Mouse (Mus musculus) heart, embryonic 11.5 days (tissue): Measurements from ENCODE around the gene Jade1. TPM values are rescaled to one million over a fixed set of nuclear protein-coding genes. Genes with fewer than 3 reads are reported as not detected.

Source experiments
- ATAC-seq: fragments of 200-750 bp; cut with Nextera tagmentation; replicated peaks from 2 replicates; pipeline ENCODE4 v1.8.0; 2017; ENCODE audit warnings: moderate library complexity; ENCODE audit not compliant: insufficient number of reproducible peaks, low FRiP score, low TSS enrichment
- H3K27ac ChIP-seq: fragments of 300-500 bp; sonication (generic); 2 replicates; pipeline ENCODE4 v1.5.1; 2014; ENCODE audit warnings: mild to moderate bottlenecking, low read depth, low read length
- H3K27me3 ChIP-seq: fragments of 300-500 bp; sonication (generic); 2 replicates; pipeline ENCODE4 v1.6.1; 2014; ENCODE audit warnings: mild to moderate bottlenecking, low read length, mixed read lengths; ENCODE audit not compliant: control insufficient read depth, insufficient read depth
- H3K36me3 ChIP-seq: fragments of 300-500 bp; sonication (generic); 2 replicates; pipeline ENCODE4 v1.6.1; 2014; ENCODE audit warnings: mild to moderate bottlenecking, low read length, moderate library complexity, mixed read lengths; ENCODE audit not compliant: control insufficient read depth, insufficient read depth
- H3K4me1 ChIP-seq: fragments of 300-500 bp; sonication (generic); 2 replicates; pipeline ENCODE4 v1.6.1; 2014; ENCODE audit warnings: low read length; ENCODE audit not compliant: control insufficient read depth, insufficient read depth
- H3K4me2 ChIP-seq: fragments of 300-500 bp; sonication (generic); 2 replicates; pipeline ENCODE4 v1.6.1; 2014; ENCODE audit warnings: mild to moderate bottlenecking, moderate library complexity
- H3K4me3 ChIP-seq: fragments of 300-500 bp; sonication (generic); 2 replicates; pipeline ENCODE4 v1.5.1; 2014; ENCODE audit warnings: low read depth, low read length
- H3K9ac ChIP-seq: fragments of 300-500 bp; sonication (generic); 2 replicates; pipeline ENCODE4 v1.6.1; 2014; ENCODE audit warnings: mild to moderate bottlenecking, low read depth, low read length, moderate library complexity
- H3K9me3 ChIP-seq: fragments of 300-500 bp; sonication (generic); replicated peaks from 2 replicates; pipeline ENCODE4 v1.6.1; 2016; ENCODE audit warnings: low read length; ENCODE audit not compliant: control insufficient read depth
- WGBS: fragments of 180-500 bp; shearing (Covaris S2); extraction: QIAGEN DNeasy Blood & Tissue Kit; methylation state at CpG from one replicate; pipeline ENCODE4 v1.1.7; 2014; ENCODE audit not compliant: insufficient replicate concordance; 5-methylcytosine and 5-hydroxymethylcytosine counted together
- polyA plus RNA-seq: library from polyadenylated mRNA; unstranded; fragments of >200 nt; fragmentation: Nextera tagmentation; extraction: Ambion mirVana; gene quantifications from 2 replicates; pipeline ENCODE4 v1.2.1, GENCODE M21; 2014

Gene Jade1
- polyA plus RNA-seq, 1 experiment from 2014 or later, result 12.0 TPM

DNA sequence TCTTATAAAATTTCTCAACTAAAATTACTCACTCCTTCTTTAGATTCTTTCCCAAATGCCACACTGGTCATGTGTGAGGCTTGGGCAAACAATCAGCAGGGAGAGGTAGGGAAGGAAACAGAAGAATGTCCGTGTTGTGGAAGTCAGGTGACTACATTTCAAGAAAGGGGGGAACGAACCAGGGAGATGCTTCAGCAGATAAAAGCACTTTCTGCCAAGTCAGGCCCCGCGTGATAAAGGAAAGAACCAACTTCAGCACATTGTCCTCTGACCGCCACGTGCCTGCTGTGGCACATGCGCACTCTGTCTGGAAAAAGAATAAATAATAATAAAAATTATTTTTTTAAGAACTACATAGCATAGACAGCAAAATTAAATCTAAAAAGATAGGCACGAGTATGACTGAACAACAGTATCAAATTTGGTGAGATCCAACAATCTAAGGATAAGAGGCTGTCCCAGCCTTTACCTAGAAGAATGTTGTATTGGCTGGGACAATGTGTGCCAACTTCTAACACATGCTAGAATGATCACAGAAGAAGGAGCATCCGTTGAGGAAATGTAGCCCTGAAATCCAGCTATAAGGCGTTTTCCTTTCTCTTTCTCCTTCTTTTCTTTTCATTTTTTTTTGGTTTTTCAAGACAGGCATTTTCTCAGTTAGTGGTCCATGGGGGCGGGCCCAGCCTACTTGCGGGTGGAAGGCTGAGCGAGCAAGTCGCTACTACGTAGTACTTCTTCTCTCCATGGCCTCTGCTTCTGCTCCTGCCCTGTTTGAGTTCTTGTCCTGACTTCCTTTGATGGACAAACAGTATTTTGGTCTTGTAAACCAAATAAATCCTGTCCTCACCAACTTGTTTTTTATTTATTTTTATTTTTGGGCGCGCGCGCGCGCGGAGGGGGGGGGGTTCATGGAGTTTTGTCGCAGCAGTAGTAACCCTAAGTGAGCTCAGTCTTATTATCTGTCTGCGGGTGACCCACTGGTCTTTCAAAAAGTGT, 753 bp upstream of the Jade1 start:
- H3K9ac ChIP-seq, result no peak overlapping the region
- no peak for ATAC-seq
- WGBS, result 87% methylated on average over 24 of the region's 24 CpGs
- no peak overlapping the region for H3K4me2 ChIP-seq
- H3K27ac ChIP-seq, result no peak overlapping the region
- H3K9me3 ChIP-seq, result no peaks in the 10 kb centered on the region
- no peak overlapping the region for H3K4me3 ChIP-seq
- peaks cover 9% of the 10 kb centered on the region; the same call in 1 of the 2 replicates for H3K4me1 ChIP-seq
- H3K36me3 ChIP-seq, result no peaks in the 10 kb centered on the region
- H3K27me3 ChIP-seq, result no peaks in the 10 kb centered on the region

DNA sequence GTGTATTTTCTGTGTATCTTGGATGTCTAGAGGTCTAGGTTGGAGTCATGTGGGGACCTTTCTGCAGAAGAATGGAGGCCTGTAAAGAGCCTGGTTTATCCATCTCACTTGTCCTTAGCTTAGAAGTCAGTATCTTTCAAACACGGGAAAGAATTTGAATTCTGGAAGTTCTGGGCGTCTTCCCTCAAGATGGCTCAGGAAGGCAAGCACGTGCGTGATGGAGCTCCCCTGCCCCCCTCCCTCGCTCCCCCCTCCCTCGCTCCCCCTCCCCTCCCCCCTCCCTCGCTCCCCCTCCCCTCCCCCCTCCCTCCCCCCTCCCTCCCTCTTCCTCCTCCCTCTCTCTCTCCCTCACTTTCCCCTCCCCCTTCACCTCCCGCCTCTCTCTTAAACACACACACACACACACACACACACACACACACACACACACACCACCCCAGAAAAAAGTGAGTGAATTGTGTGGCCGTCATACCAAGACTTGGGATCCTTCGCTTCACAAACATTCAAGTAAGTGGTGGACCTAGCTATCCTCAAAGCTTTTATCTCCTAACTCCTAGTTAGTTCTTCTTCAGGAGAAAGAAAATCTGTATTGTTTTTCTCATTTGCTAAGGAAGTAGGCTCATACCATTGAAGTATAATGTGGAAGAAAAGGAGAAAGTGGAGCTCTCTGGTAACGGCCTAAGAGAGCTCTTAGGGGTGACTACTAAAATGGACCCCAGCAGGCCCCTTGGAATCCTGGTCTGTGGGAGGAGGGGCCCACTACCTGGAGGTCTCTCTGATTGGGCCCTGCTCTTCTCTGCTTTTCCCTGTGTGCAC, 1.1 kb downstream of the Jade1 start:
- no peaks in the 10 kb centered on the region for H3K9me3 ChIP-seq
- H3K36me3 ChIP-seq, result no peaks in the 10 kb centered on the region
- no peak overlapping the region for H3K4me2 ChIP-seq
- ATAC-seq, result no peak
- no peak overlapping the region for H3K27ac ChIP-seq
- H3K4me3 ChIP-seq, result no peak overlapping the region
- no peaks in the 10 kb centered on the region for H3K27me3 ChIP-seq
- H3K9ac ChIP-seq, result no peak overlapping the region
- peaks cover 6% of the 10 kb centered on the region; the same call in 1 of the 2 replicates for H3K4me1 ChIP-seq
- 79% methylated on average over 10 of the region's 11 CpGs for WGBS

- H3K36me3 ChIP-seq, result no peaks in the 10 kb centered on the region
- H3K4me1 ChIP-seq, result peaks cover 6% of the 10 kb centered on the region; the same call in 1 of the 2 replicates
- no peak overlapping the region for H3K27ac ChIP-seq
- no peak overlapping the region for H3K9ac ChIP-seq
- no peak for ATAC-seq
- H3K4me2 ChIP-seq, result no peak overlapping the region
- H3K27me3 ChIP-seq, result no peaks in the 10 kb centered on the region
- H3K9me3 ChIP-seq, result no peaks in the 10 kb centered on the region
- 89% methylated on average over 19 of the region's 19 CpGs for WGBS
- H3K4me3 ChIP-seq, result no peak overlapping the region
These were observed 1.9 kb downstream of the Jade1 start for GRCm38 (mm10) chr3:41557267-41557995.

DNA sequence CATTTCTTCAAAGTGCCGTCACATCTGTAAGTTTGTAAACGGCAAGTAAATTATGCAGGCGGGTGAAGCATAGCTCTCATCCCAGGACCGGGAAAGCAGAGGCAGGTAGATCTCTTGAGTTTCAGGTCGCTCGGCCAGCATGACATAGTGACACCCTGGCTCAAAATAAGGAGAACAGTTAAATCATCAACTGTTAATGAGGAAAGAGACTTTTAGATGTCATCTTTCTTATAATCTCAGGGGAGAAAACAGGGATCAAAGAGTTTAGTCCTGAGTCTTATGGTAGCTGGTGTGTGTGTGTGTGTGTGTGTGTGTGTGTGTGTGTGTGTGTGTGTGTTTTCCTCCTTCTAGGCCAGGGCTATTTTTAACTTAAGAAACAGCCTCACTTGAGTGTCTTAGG, 5.0 kb downstream of the Jade1 start:
- Histone ChIP-seq H3K9me3 (no peaks in the 10 kb centered on the region), H3K4me3 (no peak overlapping the region), H3K36me3 (no peaks in the 10 kb centered on the region), H3K4me1 (no peaks in the 10 kb centered on the region), H3K4me2 (no peak overlapping the region), H3K27me3 (no peaks in the 10 kb centered on the region), H3K9ac (no peak overlapping the region), H3K27ac (no peak overlapping the region)
- WGBS, result 90% methylated on average over 6 of the region's 6 CpGs
- ATAC-seq, result no peak

DNA sequence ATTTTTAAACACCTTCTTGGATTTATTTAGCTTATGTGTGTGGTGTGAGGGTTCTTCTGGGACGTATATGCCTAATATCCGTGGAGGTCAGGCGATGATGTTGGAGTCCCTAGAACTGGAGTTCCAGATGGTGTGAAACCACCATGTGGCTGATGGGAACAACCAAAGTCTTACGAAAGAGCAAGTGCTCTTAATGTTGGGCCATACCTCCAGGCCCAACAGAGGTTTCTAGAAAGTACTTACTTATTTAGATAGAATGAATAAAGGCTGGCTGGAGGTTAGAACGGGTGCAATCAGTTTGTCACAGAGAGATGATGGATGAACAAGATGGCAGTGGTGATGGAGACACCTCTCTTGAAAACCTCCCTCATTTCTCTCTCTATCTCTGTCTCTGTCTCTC, 6.3 kb downstream of the Jade1 start:
- Histone ChIP-seq H3K27me3 (no peaks in the 10 kb centered on the region), H3K4me1 (0 out of 2 replicates have a peak, but pooled peaks cover 3% of the 10 kb centered on the region), H3K4me3 (no peak overlapping the region), H3K9ac (no peak overlapping the region), H3K9me3 (no peaks in the 10 kb centered on the region), H3K36me3 (no peaks in the 10 kb centered on the region), H3K27ac (no peak overlapping the region), H3K4me2 (no peak overlapping the region)
- ATAC-seq, result no peak
- 87% methylated on average over 5 of the region's 5 CpGs for WGBS

DNA sequence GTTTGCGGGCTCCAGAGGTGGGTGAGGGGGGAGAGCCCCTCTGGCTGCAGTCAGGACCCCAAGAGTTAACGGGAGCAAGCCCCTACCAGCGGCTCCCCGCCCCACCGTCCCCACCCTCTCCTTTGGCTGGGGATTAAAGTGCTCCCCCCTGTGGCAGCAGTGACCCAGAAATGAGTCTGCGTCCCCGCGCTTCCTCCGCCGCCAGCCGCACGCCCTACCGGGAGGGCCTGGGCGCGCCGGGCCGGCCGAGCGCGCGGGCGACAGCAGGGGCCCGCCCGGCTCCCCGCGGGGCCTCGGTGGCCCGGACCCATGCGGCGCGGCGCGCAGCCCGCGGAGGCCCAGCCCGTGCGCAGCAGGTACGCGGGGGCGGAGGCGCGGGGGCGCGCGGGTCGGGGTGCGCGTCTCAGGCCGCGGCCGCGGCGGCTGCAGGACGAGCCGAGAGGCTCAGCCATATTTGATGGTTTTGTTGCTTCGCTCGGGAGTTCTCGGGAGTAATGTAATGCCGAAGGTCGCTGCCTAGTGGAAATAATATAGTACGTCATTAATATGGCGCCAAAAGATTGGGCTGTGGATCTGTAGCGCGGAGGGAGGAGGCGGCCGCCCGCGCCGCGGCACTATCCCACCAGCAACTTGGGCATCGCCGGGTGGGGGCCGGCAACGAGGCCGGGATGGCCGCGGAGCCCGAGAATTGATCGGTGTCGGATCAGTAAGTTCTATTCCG, 7.8 kb downstream of the Jade1 start:
- Histone ChIP-seq H3K4me1 (peaks cover 7% of the 10 kb centered on the region; the same call in 1 of the 2 replicates), H3K4me3 (peak overlapping the region; percentile 85), H3K27me3 (no peaks in the 10 kb centered on the region), H3K27ac (peak overlapping the region; percentile 87), H3K9ac (peak overlapping the region; percentile 95), H3K36me3 (no peaks in the 10 kb centered on the region), H3K9me3 (no peaks in the 10 kb centered on the region), H3K4me2 (peak overlapping the region; percentile 96)
- ATAC-seq, result peak; percentile 75
- under 1% methylated on average over 73 of the region's 81 CpGs for WGBS

DNA sequence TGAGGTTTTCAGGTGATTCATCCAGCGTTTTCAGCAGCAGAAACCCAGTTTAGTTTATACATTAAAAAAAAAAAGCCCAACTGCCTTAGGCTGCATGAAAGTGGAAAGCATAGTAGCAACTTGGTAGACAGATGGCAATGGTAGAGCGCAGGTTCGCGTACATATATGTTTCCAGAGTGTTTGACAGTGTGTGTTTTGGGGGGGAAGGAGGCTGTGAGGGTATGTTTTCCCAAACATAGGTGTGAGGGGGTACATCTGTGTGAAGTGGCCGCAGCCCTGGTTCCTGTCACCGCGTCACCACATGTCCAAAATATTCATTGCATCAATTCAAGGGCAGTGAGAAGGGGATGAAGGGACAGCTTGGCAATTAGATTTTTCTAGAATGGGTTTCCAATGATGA, 8.5 kb downstream of the Jade1 start:
- H3K27me3 ChIP-seq, result no peaks in the 10 kb centered on the region
- WGBS, result under 1% methylated on average over 7 of the region's 7 CpGs
- H3K4me2 ChIP-seq, result peak overlapping the region; percentile 96
- peaks cover 7% of the 10 kb centered on the region; the same call in 1 of the 2 replicates for H3K4me1 ChIP-seq
- H3K9ac ChIP-seq, result peak overlapping the region; percentile 95
- no peaks in the 10 kb centered on the region for H3K36me3 ChIP-seq
- peak overlapping the region; percentile 85 for H3K4me3 ChIP-seq
- peak overlapping the region; percentile 87 for H3K27ac ChIP-seq
- H3K9me3 ChIP-seq, result no peaks in the 10 kb centered on the region
- ATAC-seq, result no peak
